Mouse (Mus musculus): ENCODE data around the gene Wnk2. TPM values are rescaled to one million over a fixed set of nuclear protein-coding genes. Genes with fewer than 3 reads are reported as not detected.

The Wnk2 gene
- polyA plus RNA-seq, 1 experiment: not detected

GRCm38 (mm10) chr13:49144451-49144850 is 3.4 kb downstream of the Wnk2 start:
- Histone ChIP-seq H3K79me3 (ENCODE audit: low read depth) (no peaks in the 10 kb centered on the region), H3ac (ENCODE audit: control insufficient read depth, insufficient read length, low read depth) (no peak overlapping the region), H3K36me3 (ENCODE audit: control insufficient read depth, insufficient read depth) (no peaks in the 10 kb centered on the region), H3K79me2 (ENCODE audit: control insufficient read depth, insufficient read depth) (no peaks in the 10 kb centered on the region), H3K27me3 (ENCODE audit: control insufficient read depth, insufficient read depth, insufficient read length) (peaks cover 91% of the 10 kb centered on the region), H3K4me3 (ENCODE audit: insufficient read depth, poor library complexity, severe bottlenecking) (no peak overlapping the region)
- TF ChIP-seq MYOG (IDR thresholded peaks at IDR 0.05; ENCODE audit: control insufficient read depth, extremely low read depth, insufficient read length) (no peak), CEBPB (IDR thresholded peaks at IDR 0.05; ENCODE audit: low read depth) (no peak), CTCF (IDR thresholded peaks at IDR 0.05; ENCODE audit: control insufficient read depth, insufficient read depth, insufficient read length) (no peak), MYOD1 (IDR thresholded peaks at IDR 0.05; ENCODE audit: control insufficient read depth, insufficient read length, low read depth) (no peak), USF1 (IDR thresholded peaks at IDR 0.05; ENCODE audit: low read depth) (no peak), FOSL1 (IDR thresholded peaks at IDR 0.05; ENCODE audit: insufficient read depth, low read length, poor library complexity, severe bottlenecking) (no peak), MAX (IDR thresholded peaks at IDR 0.05) (no peak)

- Histone ChIP-seq H3K27me3 (ENCODE audit: control insufficient read depth, insufficient read depth, insufficient read length) (peaks cover 88% of the 10 kb centered on the region), H3ac (ENCODE audit: control insufficient read depth, insufficient read length, low read depth) (no peak overlapping the region), H3K79me3 (ENCODE audit: low read depth) (no peaks in the 10 kb centered on the region), H3K36me3 (ENCODE audit: control insufficient read depth, insufficient read depth) (no peaks in the 10 kb centered on the region), H3K79me2 (ENCODE audit: control insufficient read depth, insufficient read depth) (no peaks in the 10 kb centered on the region), H3K4me3 (ENCODE audit: insufficient read depth, poor library complexity, severe bottlenecking) (no peak overlapping the region)
- TF ChIP-seq USF1 (IDR thresholded peaks at IDR 0.05; ENCODE audit: low read depth) (no peak), CTCF (IDR thresholded peaks at IDR 0.05; ENCODE audit: control insufficient read depth, insufficient read depth, insufficient read length) (no peak), MYOG (IDR thresholded peaks at IDR 0.05; ENCODE audit: control insufficient read depth, extremely low read depth, insufficient read length) (no peak), FOSL1 (IDR thresholded peaks at IDR 0.05; ENCODE audit: insufficient read depth, low read length, poor library complexity, severe bottlenecking) (no peak), MYOD1 (IDR thresholded peaks at IDR 0.05; ENCODE audit: control insufficient read depth, insufficient read length, low read depth) (no peak), CEBPB (IDR thresholded peaks at IDR 0.05; ENCODE audit: low read depth) (no peak), MAX (IDR thresholded peaks at IDR 0.05) (no peak)
These were observed 4.5 kb downstream of the Wnk2 start for GRCm38 (mm10) chr13:49143323-49143722.

DNA sequence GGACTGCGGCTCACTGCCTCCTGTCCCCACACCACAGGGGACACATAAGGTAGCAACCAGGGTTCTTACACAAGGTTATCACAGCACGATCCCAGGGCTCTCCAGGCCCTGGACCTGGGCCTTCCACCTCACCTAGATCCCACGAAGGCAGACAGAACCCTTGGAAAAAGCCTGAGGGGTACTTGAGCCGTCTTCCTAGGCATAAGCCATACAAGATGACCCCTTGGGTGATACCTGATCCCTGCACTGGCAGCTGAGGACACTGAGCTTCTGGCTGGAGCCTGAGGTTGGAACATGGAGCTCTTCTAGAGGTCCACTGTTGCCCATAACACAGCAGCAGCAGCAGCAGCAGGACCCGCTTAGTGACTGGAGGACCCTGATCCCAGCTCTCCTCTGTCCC is 5.4 kb downstream of the Wnk2 start:
- Histone ChIP-seq H3K79me2 (ENCODE audit: control insufficient read depth, insufficient read depth) (no peaks in the 10 kb centered on the region), H3K79me3 (ENCODE audit: low read depth) (no peaks in the 10 kb centered on the region), H3K4me3 (ENCODE audit: insufficient read depth, poor library complexity, severe bottlenecking) (no peak overlapping the region), H3ac (ENCODE audit: control insufficient read depth, insufficient read length, low read depth) (no peak overlapping the region), H3K36me3 (ENCODE audit: control insufficient read depth, insufficient read depth) (no peaks in the 10 kb centered on the region), H3K27me3 (ENCODE audit: control insufficient read depth, insufficient read depth, insufficient read length) (peaks cover 85% of the 10 kb centered on the region)
- no peak for TF ChIP-seq CTCF (IDR thresholded peaks at IDR 0.05; ENCODE audit: control insufficient read depth, insufficient read depth, insufficient read length)
- no peak for TF ChIP-seq CEBPB (IDR thresholded peaks at IDR 0.05; ENCODE audit: low read depth)
- no peak for TF ChIP-seq MYOD1 (IDR thresholded peaks at IDR 0.05; ENCODE audit: control insufficient read depth, insufficient read length, low read depth)
- no peak for TF ChIP-seq USF1 (IDR thresholded peaks at IDR 0.05; ENCODE audit: low read depth)
- no peak for TF ChIP-seq MAX (IDR thresholded peaks at IDR 0.05)
- no peak for TF ChIP-seq FOSL1 (IDR thresholded peaks at IDR 0.05; ENCODE audit: insufficient read depth, low read length, poor library complexity, severe bottlenecking)
- no peak for TF ChIP-seq MYOG (IDR thresholded peaks at IDR 0.05; ENCODE audit: control insufficient read depth, extremely low read depth, insufficient read length)

DNA sequence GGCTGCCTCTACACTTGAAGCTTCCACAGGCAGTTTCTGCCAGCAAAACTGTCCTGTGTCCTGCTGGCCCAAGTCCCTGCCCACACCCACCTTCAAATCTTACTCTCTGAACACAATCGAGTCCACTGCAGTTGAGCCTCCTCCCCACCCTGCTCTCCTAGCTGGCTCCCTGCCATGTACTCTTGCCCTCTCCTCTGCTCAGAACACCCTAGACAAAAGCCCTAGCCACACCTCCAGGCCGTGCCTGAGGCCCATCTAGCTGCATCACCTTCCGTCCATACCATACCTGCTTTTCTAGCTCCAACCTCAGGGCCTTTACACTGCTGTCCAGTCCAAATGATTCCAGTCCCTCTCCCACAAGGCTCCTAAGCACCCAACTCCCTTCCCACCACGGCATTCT is 7.2 kb downstream of the Wnk2 start:
- no peaks in the 10 kb centered on the region for H3K79me2 ChIP-seq (ENCODE audit: control insufficient read depth, insufficient read depth)
- peaks cover 81% of the 10 kb centered on the region for H3K27me3 ChIP-seq (ENCODE audit: control insufficient read depth, insufficient read depth, insufficient read length)
- no peaks in the 10 kb centered on the region for H3K79me3 ChIP-seq (ENCODE audit: low read depth)
- H3K36me3 ChIP-seq (ENCODE audit: control insufficient read depth, insufficient read depth): no peaks in the 10 kb centered on the region
- TF ChIP-seq CEBPB (IDR thresholded peaks at IDR 0.05; ENCODE audit: low read depth) (no peak), MYOG (IDR thresholded peaks at IDR 0.05; ENCODE audit: control insufficient read depth, extremely low read depth, insufficient read length) (no peak)
- H3K4me3 ChIP-seq (ENCODE audit: insufficient read depth, poor library complexity, severe bottlenecking): no peak overlapping the region
- no peak overlapping the region for H3ac ChIP-seq (ENCODE audit: control insufficient read depth, insufficient read length, low read depth)

GRCm38 (mm10) chr13:49134491-49134890 is 13.3 kb downstream of the Wnk2 start:
- H3K27me3 ChIP-seq (ENCODE audit: control insufficient read depth, insufficient read depth, insufficient read length): peaks cover 72% of the 10 kb centered on the region
- H3K4me3 ChIP-seq (ENCODE audit: insufficient read depth, poor library complexity, severe bottlenecking): no peak overlapping the region
- H3K79me3 ChIP-seq (ENCODE audit: low read depth): no peaks in the 10 kb centered on the region
- H3K79me2 ChIP-seq (ENCODE audit: control insufficient read depth, insufficient read depth): no peaks in the 10 kb centered on the region
- TF ChIP-seq FOSL1 (IDR thresholded peaks at IDR 0.05; ENCODE audit: insufficient read depth, low read length, poor library complexity, severe bottlenecking) (no peak), CEBPB (IDR thresholded peaks at IDR 0.05; ENCODE audit: low read depth) (no peak), USF1 (IDR thresholded peaks at IDR 0.05; ENCODE audit: low read depth) (no peak), MYOG (IDR thresholded peaks at IDR 0.05; ENCODE audit: control insufficient read depth, extremely low read depth, insufficient read length) (no peak), MAX (IDR thresholded peaks at IDR 0.05) (no peak), MYOD1 (IDR thresholded peaks at IDR 0.05; ENCODE audit: control insufficient read depth, insufficient read length, low read depth) (no peak), CTCF (IDR thresholded peaks at IDR 0.05; ENCODE audit: control insufficient read depth, insufficient read depth, insufficient read length) (no peak)
- no peak overlapping the region for H3ac ChIP-seq (ENCODE audit: control insufficient read depth, insufficient read length, low read depth)
- no peaks in the 10 kb centered on the region for H3K36me3 ChIP-seq (ENCODE audit: control insufficient read depth, insufficient read depth)

- H3K79me3 ChIP-seq (ENCODE audit: low read depth): no peaks in the 10 kb centered on the region
- peaks cover 73% of the 10 kb centered on the region for H3K27me3 ChIP-seq (ENCODE audit: control insufficient read depth, insufficient read depth, insufficient read length)
- TF ChIP-seq CEBPB (IDR thresholded peaks at IDR 0.05; ENCODE audit: low read depth) (no peak), CTCF (IDR thresholded peaks at IDR 0.05; ENCODE audit: control insufficient read depth, insufficient read depth, insufficient read length) (no peak), FOSL1 (IDR thresholded peaks at IDR 0.05; ENCODE audit: insufficient read depth, low read length, poor library complexity, severe bottlenecking) (no peak), MYOG (IDR thresholded peaks at IDR 0.05; ENCODE audit: control insufficient read depth, extremely low read depth, insufficient read length) (no peak), USF1 (IDR thresholded peaks at IDR 0.05; ENCODE audit: low read depth) (no peak), MYOD1 (IDR thresholded peaks at IDR 0.05; ENCODE audit: control insufficient read depth, insufficient read length, low read depth) (no peak), MAX (IDR thresholded peaks at IDR 0.05) (no peak)
These were observed 14.7 kb downstream of the Wnk2 start for GRCm38 (mm10) chr13:49133125-49133524.

More at GRCm38 (mm10) chr13:49133125-49133524, 14.7 kb downstream of the Wnk2 start:
- Histone ChIP-seq H3ac (ENCODE audit: control insufficient read depth, insufficient read length, low read depth) (no peak overlapping the region), H3K36me3 (ENCODE audit: control insufficient read depth, insufficient read depth) (no peaks in the 10 kb centered on the region), H3K79me2 (ENCODE audit: control insufficient read depth, insufficient read depth) (no peaks in the 10 kb centered on the region), H3K4me3 (ENCODE audit: insufficient read depth, poor library complexity, severe bottlenecking) (no peak overlapping the region)
